Mouse (Mus musculus) testis, adult 2 months (tissue): ENCODE data around the gene Lin37.

Experiments used
- CTCF ChIP-seq: fragments of 200-500 bp; IDR thresholded peaks from 2 replicates; pipeline ENCODE4 v1.5.1; 2012; ENCODE audit warnings: low read depth, mild to moderate bottlenecking, inconsistent platforms, low read length, moderate library complexity; ENCODE audit not compliant: control insufficient read depth, insufficient read depth, insufficient replicate concordance
- POLR2A ChIP-seq: fragments of 200-500 bp; IDR thresholded peaks from 2 replicates; pipeline ENCODE4 v1.6.1; 2012; ENCODE audit warnings: low read depth, mild to moderate bottlenecking, inconsistent platforms, low read length, moderate library complexity; ENCODE audit not compliant: control insufficient read depth

DNA sequence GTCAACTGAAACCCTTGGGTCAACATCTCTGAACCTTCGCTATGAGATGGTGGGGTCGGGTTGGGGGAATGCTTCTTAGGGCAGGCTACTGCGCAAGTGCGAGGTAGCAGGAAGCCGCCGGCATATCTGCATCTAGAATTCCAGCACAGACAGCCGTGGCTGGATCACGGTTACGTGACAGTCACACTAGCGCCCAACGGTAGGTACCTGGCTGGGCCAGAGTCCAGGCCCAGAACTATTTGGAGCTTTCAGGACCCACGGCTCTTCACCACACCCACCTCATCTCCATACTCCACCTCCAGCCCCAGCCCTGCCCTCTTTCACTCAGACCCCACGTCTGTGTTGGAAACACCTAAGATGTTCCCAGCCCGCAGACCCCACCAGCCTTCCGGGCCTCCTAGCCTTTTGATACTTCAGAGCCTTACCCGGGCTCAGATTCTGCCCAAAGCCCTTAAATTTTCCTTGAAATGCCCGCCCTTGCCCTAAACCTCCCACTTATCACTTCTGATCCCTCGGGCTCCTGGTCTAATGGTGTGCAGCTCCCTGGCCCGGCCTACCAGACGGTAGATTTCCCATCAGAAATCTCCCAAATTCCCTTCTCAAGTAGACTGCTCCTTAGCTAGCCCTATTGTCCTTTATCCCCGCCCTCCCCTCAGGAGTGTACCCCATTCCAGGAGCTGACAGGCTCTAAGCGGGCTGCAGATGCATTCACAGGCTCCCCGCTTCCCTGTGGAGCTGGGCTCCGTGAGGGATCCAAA lies 44.5 kb downstream of the Lin37 start:
- TF ChIP-seq CTCF (no peak), POLR2A (peak; percentile 50; the same call in 1 of the 2 replicates)
